Mouse (Mus musculus) E14TG2a.4 (cell line): Measurements from ENCODE around the gene Shmt2.

Source experiments
- CTCF ChIP-seq: conservative IDR thresholded peaks from 2 replicates; pipeline ENCODE4 v1.5.1; 2014; ENCODE audit warnings: low read length
- POU5F1 ChIP-seq: IDR thresholded peaks from 2 replicates; pipeline ENCODE4 v1.6.1; 2014; ENCODE audit warnings: low read length, borderline replicate concordance

DNA sequence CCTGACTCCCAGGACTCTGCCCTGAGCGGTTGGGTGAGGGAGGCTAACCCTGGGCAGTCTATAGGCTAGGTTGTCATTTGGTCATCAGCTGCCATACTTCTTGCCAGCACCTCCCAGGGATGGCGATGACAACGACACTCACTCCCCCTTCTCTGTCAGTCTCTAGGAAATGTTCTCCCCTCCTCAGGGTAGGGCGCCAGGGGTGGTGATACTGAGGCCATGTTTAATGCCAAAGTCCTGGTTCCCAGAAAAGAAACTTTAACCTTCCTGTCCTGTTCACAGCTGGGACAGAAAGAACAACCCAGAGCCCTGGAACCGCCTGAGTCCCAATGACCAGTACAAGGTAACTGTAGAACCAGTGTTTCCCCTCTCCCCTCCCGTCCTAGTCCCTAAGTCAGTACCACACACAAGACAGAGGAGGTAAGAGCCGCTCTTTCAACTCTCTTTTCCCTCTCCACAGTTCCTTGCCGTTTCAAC lies 6.2 kb downstream of the Shmt2 start:
- no peak for TF ChIP-seq CTCF
- no peak for TF ChIP-seq POU5F1
